ENCODE assay signal across 8 mouse cellular contexts in the genomic region with DNA sequence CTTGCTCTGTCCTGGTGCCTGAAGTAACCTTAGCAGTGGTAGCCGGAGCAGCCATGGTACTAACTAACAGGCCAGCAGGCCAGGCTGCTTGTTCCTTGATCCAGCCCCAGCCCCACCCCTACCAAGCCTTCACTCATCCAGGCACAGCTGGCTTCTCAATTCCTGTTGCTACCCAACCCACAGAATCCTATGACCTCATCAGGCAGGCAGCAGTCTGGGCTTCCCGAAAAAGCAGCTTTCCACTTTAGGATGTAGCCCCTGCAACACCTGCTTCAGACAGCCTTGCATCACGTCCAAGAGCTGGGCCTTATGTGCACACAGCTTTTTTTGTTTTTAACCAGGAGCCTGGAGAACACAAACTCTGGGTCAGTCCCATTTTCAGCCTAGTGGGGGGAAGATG.
DNase-seq lines count a peak whose midpoint lies in the region; ATAC-seq and TF ChIP-seq lines count a peak whose summit lies in the region.

No protein-coding gene starts in this region.

- no peak for TF ChIP-seq CTCF in kidney, adult 2 months (conservative IDR thresholded peaks at IDR 0.05; ENCODE audit: insufficient read depth, insufficient read length, low read depth, low read length)
- no peak for TF ChIP-seq CTCF in hindbrain, postnatal 0 days (IDR thresholded peaks at IDR 0.05; ENCODE audit: low read depth)
- no peak for TF ChIP-seq CTCF in cerebellum, adult 2 months (IDR thresholded peaks at IDR 0.05; ENCODE audit: borderline replicate concordance, insufficient read depth, low read depth, low read length)

- H3K36me3 ChIP-seq in kidney, adult 2 months (ENCODE audit: control insufficient read depth, insufficient read depth, low read length): no peaks in the 10 kb centered on the region
- H3K36me3 ChIP-seq in kidney, embryonic 16.5 days (ENCODE audit: insufficient read depth, low read length): 0 out of 2 replicates have a peak, but pooled peaks cover 2% of the 10 kb centered on the region
- no peaks in the 10 kb centered on the region for H3K36me3 ChIP-seq in hindbrain, postnatal 0 days (ENCODE audit: insufficient read depth, low read length)
- H3K36me3 ChIP-seq in myocyte (ENCODE audit: control insufficient read depth, insufficient read depth): no peaks in the 10 kb centered on the region

- ATAC-seq in kidney, embryonic 16.5 days (ENCODE audit: low FRiP score, low TSS enrichment): no peak; the same call in 1 of the 2 replicates
- ATAC-seq in hindbrain, postnatal 0 days: peak; percentile 72
- ATAC-seq in cerebellum, adult (ENCODE audit: insufficient number of reproducible peaks, low FRiP score, low TSS enrichment): no peak

- peak; percentile 22 for DNase-seq in kidney, adult 2 months
- peak; percentile 68 for DNase-seq in embryo, embryonic 11 days
- no peak for DNase-seq in hindbrain, postnatal 0 days (ENCODE audit: low spot score)
- no peak for DNase-seq in cerebellum, adult 2 months
- DNase-seq in ovary, postnatal 14 days (ENCODE audit: low spot score): no peak

- no peak overlapping the region for H3ac ChIP-seq in myocyte (ENCODE audit: control insufficient read depth, insufficient read length)

- H3K4me3 ChIP-seq in kidney, adult 2 months (ENCODE audit: insufficient read depth, low read depth, low read length): no peak overlapping the region
- no peak overlapping the region for H3K4me3 ChIP-seq in kidney, embryonic 16.5 days (ENCODE audit: low read length)
- H3K4me3 ChIP-seq in hindbrain, postnatal 0 days (ENCODE audit: low read length): no peak overlapping the region
- no peak overlapping the region for H3K4me3 ChIP-seq in myocyte
- H3K4me3 ChIP-seq in cerebellum, adult 2 months (replicated peaks; ENCODE audit: insufficient read depth, low read depth, low read length): no peak overlapping the region

- H3K9ac ChIP-seq in kidney, embryonic 16.5 days (replicated peaks; ENCODE audit: low read length): no peak overlapping the region
- no peak overlapping the region for H3K9ac ChIP-seq in hindbrain, postnatal 0 days (replicated peaks; ENCODE audit: low read length)

- 30% methylated on average over 3 of the region's 3 CpGs for WGBS in kidney, adult 2 months
- WGBS in kidney, embryonic 16.5 days: 20% methylated on average over 3 of the region's 3 CpGs
- WGBS in hindbrain, postnatal 0 days: 30% methylated on average over 3 of the region's 3 CpGs
- 68% methylated on average over 3 of the region's 3 CpGs for WGBS in cerebellum, adult 2 months

- H3K27me3 ChIP-seq in kidney, adult 2 months (replicated peaks; ENCODE audit: control insufficient read depth, insufficient read depth, low read length): no peaks in the 10 kb centered on the region
- no peaks in the 10 kb centered on the region for H3K27me3 ChIP-seq in kidney, embryonic 16.5 days (ENCODE audit: insufficient read depth, low read length)
- H3K27me3 ChIP-seq in hindbrain, postnatal 0 days (ENCODE audit: insufficient read depth, low read length): no peaks in the 10 kb centered on the region
- H3K27me3 ChIP-seq in myocyte (ENCODE audit: control insufficient read depth, insufficient read depth, insufficient read length): no peaks in the 10 kb centered on the region
- no peaks in the 10 kb centered on the region for H3K27me3 ChIP-seq in cerebellum, adult 2 months (ENCODE audit: control insufficient read depth, insufficient read depth, low read length)

- no peak overlapping the region for H3K27ac ChIP-seq in kidney, adult 2 months (ENCODE audit: insufficient read depth, low read depth, low read length)
- no peak overlapping the region for H3K27ac ChIP-seq in kidney, embryonic 16.5 days (ENCODE audit: low read length)
- no peak overlapping the region for H3K27ac ChIP-seq in hindbrain, postnatal 0 days
- H3K27ac ChIP-seq in cerebellum, adult 2 months (ENCODE audit: insufficient read depth, low read length): no peak overlapping the region

- H3K9me3 ChIP-seq in kidney, embryonic 16.5 days (ENCODE audit: low read length): no peaks in the 10 kb centered on the region
- H3K9me3 ChIP-seq in hindbrain, postnatal 0 days (ENCODE audit: low read length): no peaks in the 10 kb centered on the region

- TF ChIP-seq POLR2A in kidney, adult 2 months (IDR thresholded peaks at IDR 0.05; ENCODE audit: low read depth, low read length): no peak
- no peak for TF ChIP-seq POLR2A in myocyte (IDR thresholded peaks at IDR 0.05; ENCODE audit: insufficient read length, low read depth)
- no peak for TF ChIP-seq POLR2A in cerebellum, adult 2 months (IDR thresholded peaks at IDR 0.05; ENCODE audit: borderline replicate concordance, insufficient read depth, low read length)

- H3K4me1 ChIP-seq in kidney, adult 2 months (ENCODE audit: control insufficient read depth, insufficient read depth, low read length): peaks cover 17% of the 10 kb centered on the region; the same call in 1 of the 2 replicates
- no peaks in the 10 kb centered on the region for H3K4me1 ChIP-seq in kidney, embryonic 16.5 days (ENCODE audit: insufficient read depth, low read length)
- H3K4me1 ChIP-seq in hindbrain, postnatal 0 days (ENCODE audit: insufficient read depth, low read length): peaks cover 13% of the 10 kb centered on the region; the same call in 1 of the 2 replicates
- no peaks in the 10 kb centered on the region for H3K4me1 ChIP-seq in cerebellum, adult 2 months (ENCODE audit: control insufficient read depth, insufficient read depth, low read length)

- no peaks in the 10 kb centered on the region for H3K79me2 ChIP-seq in myocyte (ENCODE audit: control insufficient read depth, insufficient read depth)

- H3K4me2 ChIP-seq in kidney, embryonic 16.5 days (replicated peaks; ENCODE audit: low read depth, low read length): no peak overlapping the region
- H3K4me2 ChIP-seq in hindbrain, postnatal 0 days (ENCODE audit: low read depth, low read length): no peak overlapping the region
- peak overlapping the region; percentile 44 for H3K4me2 ChIP-seq in myocyte (ENCODE audit: low read depth)

TF ChIP-seq in myocyte, 11 proteins besides CTCF, POLR2A, EP300 and RAD21:
- peak; percentile 71 for TF ChIP-seq SRF (IDR thresholded peaks at IDR 0.05; ENCODE audit: control insufficient read depth, insufficient read length, low read depth)
- TF ChIP-seq CEBPB (IDR thresholded peaks at IDR 0.05; ENCODE audit: insufficient read depth, poor library complexity, severe bottlenecking): peak; percentile 54; the same call in 1 of the 2 replicates
- TF ChIP-seq MYOD1 (IDR thresholded peaks at IDR 0.05; ENCODE audit: control insufficient read depth in 1 of 3, insufficient read length in 2 of 3, low read depth in 2 of 3): peak; percentile 7 to 92 (median 88)
- no peak for TF ChIP-seq E2F4 (IDR thresholded peaks at IDR 0.05; ENCODE audit: insufficient read depth)
- TF ChIP-seq MYOG (IDR thresholded peaks at IDR 0.05; ENCODE audit: control insufficient read depth in 1 of 3, insufficient read depth in 1 of 3, insufficient read length in 2 of 3, low read depth in 2 of 3): peak; percentile 57 to 93 (median 84)
- TF ChIP-seq TCF12 (IDR thresholded peaks at IDR 0.05; ENCODE audit: insufficient read depth, poor library complexity, severe bottlenecking): peak; percentile 68
- TF ChIP-seq USF1 (IDR thresholded peaks at IDR 0.05; ENCODE audit: low read depth): no peak

Comparison
In these comparisons a context has a peak if more than half of its experiments do, and no peak if none do; other contexts are left out.
1. DNase-seq: peak in kidney, adult 2 months (single experiment) and embryo, embryonic 11 days (single experiment); none in hindbrain, postnatal 0 days (single experiment), cerebellum, adult 2 months (0 of 2) and ovary, postnatal 14 days (single experiment).